Mouse (Mus musculus) spleen, postnatal 14 days (tissue): ENCODE results near the gene Hoxc4.

Source experiments
- DNase-seq, 2 experiments: peaks; one replicate each; pipeline ENCODE4 v3.0.0; 2021 to 2022; ENCODE audit warnings: low spot score in 2 of 2

Gene Hoxc4

GRCm38 (mm10) chr15:103038701-103039480 lies 20.2 kb downstream of the Hoxc4 start:
- no peak for DNase-seq

- DNase-seq, result no peak
These were observed 20.9 kb downstream of the Hoxc4 start for GRCm38 (mm10) chr15:103039609-103040008.

- no peak for DNase-seq
These were observed 21.9 kb downstream of the Hoxc4 start for GRCm38 (mm10) chr15:103040601-103041000.

- DNase-seq, result no peak
These were observed 22.9 kb downstream of the Hoxc4 start for GRCm38 (mm10) chr15:103041613-103042012.

GRCm38 (mm10) chr15:103042209-103042608 lies 23.5 kb downstream of the Hoxc4 start:
- DNase-seq, result no peak

GRCm38 (mm10) chr15:103051670-103052069 lies 32.9 kb downstream of the Hoxc4 start:
- no peak for DNase-seq

GRCm38 (mm10) chr15:103053210-103053609 lies 34.5 kb downstream of the Hoxc4 start:
- no peak for DNase-seq

- no peak for DNase-seq
These were observed 37.7 kb downstream of the Hoxc4 start for GRCm38 (mm10) chr15:103056396-103056795.

GRCm38 (mm10) chr15:103058715-103059114 lies 40.0 kb downstream of the Hoxc4 start:
- no peak for DNase-seq

GRCm38 (mm10) chr15:103059393-103059992 lies 40.8 kb downstream of the Hoxc4 start:
- no peak for DNase-seq

GRCm38 (mm10) chr15:103060021-103060340 lies 41.2 kb downstream of the Hoxc4 start:
- DNase-seq, result no peak

- no peak for DNase-seq
These were observed 41.8 kb downstream of the Hoxc4 start for GRCm38 (mm10) chr15:103060341-103061130.

GRCm38 (mm10) chr15:103061131-103061825 lies 42.5 kb downstream of the Hoxc4 start:
- DNase-seq, result no peak

GRCm38 (mm10) chr15:103061988-103062387 lies 43.3 kb downstream of the Hoxc4 start:
- DNase-seq, result no peak

GRCm38 (mm10) chr15:103065642-103066041 lies 46.9 kb downstream of the Hoxc4 start:
- DNase-seq, result no peak

GRCm38 (mm10) chr15:103067701-103068100 lies 49.0 kb downstream of the Hoxc4 start:
- no peak for DNase-seq

- no peak for DNase-seq
These were observed 50.4 kb downstream of the Hoxc4 start for GRCm38 (mm10) chr15:103069173-103069572.

- no peak for DNase-seq
These were observed 52.5 kb downstream of the Hoxc4 start for GRCm38 (mm10) chr15:103071266-103071665.

- no peak for DNase-seq
These were observed 56.1 kb downstream of the Hoxc4 start for GRCm38 (mm10) chr15:103074663-103075415.

GRCm38 (mm10) chr15:103077673-103078072 lies 58.9 kb downstream of the Hoxc4 start:
- no peak for DNase-seq

- no peak for DNase-seq
These were observed 63.9 kb downstream of the Hoxc4 start for GRCm38 (mm10) chr15:103082622-103083021.
